Mouse (Mus musculus) heart, embryonic 16.5 days (tissue): ENCODE results near the gene 3425401B19Rik. TPM values are rescaled to one million over a fixed set of nuclear protein-coding genes. Genes with fewer than 3 reads are reported as not detected.
A peak's percentile ranks its signal among the peaks of the same experiment; 100 is the strongest.

ENCODE experiments used
- ATAC-seq: fragments of 200-750 bp; cut with Nextera tagmentation; replicated peaks from 2 replicates; pipeline ENCODE4 v1.8.0; 2017; ENCODE audit warnings: moderate number of reproducible peaks; ENCODE audit not compliant: insufficient read depth, low FRiP score; ENCODE audit errors: extremely low read depth
- H3K27ac ChIP-seq: fragments of 300-500 bp; sonication (generic); 2 replicates; pipeline ENCODE4 v1.5.1; 2014; ENCODE audit warnings: mild to moderate bottlenecking, low read length, control low read depth, moderate library complexity
- H3K27me3 ChIP-seq: fragments of 300-500 bp; sonication (generic); 2 replicates; pipeline ENCODE4 v1.6.1; 2014; ENCODE audit warnings: low read length, mixed read lengths; ENCODE audit not compliant: control insufficient read depth, insufficient read depth
- H3K36me3 ChIP-seq: fragments of 300-500 bp; sonication (generic); 2 replicates; pipeline ENCODE4 v1.6.1; 2014; ENCODE audit not compliant: control insufficient read depth, insufficient read depth
- H3K4me1 ChIP-seq: fragments of 300-500 bp; sonication (generic); 2 replicates; pipeline ENCODE4 v1.6.1; 2014; ENCODE audit warnings: low read length, mixed read lengths; ENCODE audit not compliant: control insufficient read depth, insufficient read depth
- H3K4me2 ChIP-seq: fragments of 300-500 bp; sonication (generic); 2 replicates; pipeline ENCODE4 v1.6.1; 2014; ENCODE audit warnings: low read depth, mild to moderate bottlenecking, control low read depth, low read length
- H3K4me3 ChIP-seq: fragments of 300-500 bp; sonication (generic); 2 replicates; pipeline ENCODE4 v1.5.1; 2014; ENCODE audit warnings: mild to moderate bottlenecking, control low read depth, low read length
- H3K9ac ChIP-seq: fragments of 300-500 bp; sonication (generic); 2 replicates; pipeline ENCODE4 v1.6.1; 2014; ENCODE audit warnings: low read length, control low read depth
- H3K9me3 ChIP-seq: fragments of 300-500 bp; sonication (generic); replicated peaks from 2 replicates; pipeline ENCODE4 v1.6.1; 2016; ENCODE audit warnings: low read length; ENCODE audit not compliant: control insufficient read depth
- WGBS: fragments of 180-500 bp; shearing (Covaris S2); extraction: QIAGEN DNeasy Blood & Tissue Kit; methylation state at CpG from one replicate; pipeline ENCODE4 v1.1.7; 2014; 5-methylcytosine and 5-hydroxymethylcytosine counted together
- polyA plus RNA-seq: library from polyadenylated mRNA; unstranded; fragments of >200 nt; fragmentation: Nextera tagmentation; extraction: Ambion mirVana; gene quantifications from 2 replicates; pipeline ENCODE4 v1.2.1, GENCODE M21; 2015

Gene 3425401B19Rik
- polyA plus RNA-seq, 1 experiment from 2014 or later = 8.4 TPM

DNA sequence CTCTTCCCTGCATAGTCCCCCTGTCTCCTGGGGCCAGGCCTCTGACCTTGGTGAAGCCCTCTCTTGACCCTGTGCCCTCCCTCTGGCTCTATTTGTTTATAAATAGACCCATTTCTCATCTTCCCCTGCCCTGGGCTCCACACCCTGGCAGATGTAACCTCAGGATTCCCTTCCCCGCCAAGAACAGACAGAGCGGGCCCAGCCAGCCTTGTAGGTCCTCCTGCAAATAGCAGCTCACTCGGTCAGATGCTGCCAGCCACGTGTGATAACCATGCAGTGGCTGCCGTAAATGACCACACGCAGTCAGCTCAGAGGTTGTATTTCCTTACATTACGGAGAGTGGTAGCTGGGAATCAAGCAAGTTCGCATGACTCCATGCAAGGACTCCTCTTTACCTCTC lies 22.8 kb upstream of the 3425401B19Rik start:
- Histone ChIP-seq H3K36me3 (no peaks in the 10 kb centered on the region), H3K4me1 (0 out of 2 replicates have a peak, but pooled peaks cover 4% of the 10 kb centered on the region), H3K4me3 (no peak overlapping the region), H3K4me2 (no peak overlapping the region), H3K27me3 (no peaks in the 10 kb centered on the region), H3K9me3 (no peaks in the 10 kb centered on the region), H3K9ac (no peak overlapping the region), H3K27ac (no peak overlapping the region)
- 43% methylated on average over 8 of the region's 8 CpGs for WGBS
- peak; percentile 43; the same call in 1 of the 2 replicates for ATAC-seq

DNA sequence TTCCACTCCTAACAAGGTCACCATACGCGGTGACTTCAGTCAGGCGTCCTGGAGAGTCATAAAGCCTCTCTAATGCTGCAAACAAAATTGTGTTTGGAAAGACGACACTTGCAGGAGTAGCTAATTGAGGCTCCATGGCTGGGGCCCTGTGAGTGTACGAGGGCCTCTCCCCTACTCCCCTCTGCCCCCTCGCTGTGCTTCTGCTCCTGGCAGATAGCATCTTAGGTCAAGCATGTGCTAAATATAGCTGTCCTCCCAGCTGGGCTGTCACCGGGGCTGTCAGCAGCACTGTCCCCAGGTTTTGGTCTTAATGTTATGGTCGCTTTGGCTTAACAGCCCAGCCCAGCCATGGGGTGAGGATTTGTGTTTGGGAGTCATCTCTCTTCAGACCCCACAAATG lies 15.9 kb upstream of the 3425401B19Rik start:
- Histone ChIP-seq H3K4me2 (no peak overlapping the region), H3K27me3 (no peaks in the 10 kb centered on the region), H3K9ac (peak overlapping the region; percentile 9; the same call in 1 of the 2 replicates), H3K36me3 (no peaks in the 10 kb centered on the region), H3K27ac (peak overlapping the region; percentile 84), H3K4me1 (peaks cover 18% of the 10 kb centered on the region), H3K9me3 (no peaks in the 10 kb centered on the region), H3K4me3 (no peak overlapping the region)
- 23% methylated on average over 8 of the region's 8 CpGs for WGBS
- ATAC-seq = peak; percentile 81

DNA sequence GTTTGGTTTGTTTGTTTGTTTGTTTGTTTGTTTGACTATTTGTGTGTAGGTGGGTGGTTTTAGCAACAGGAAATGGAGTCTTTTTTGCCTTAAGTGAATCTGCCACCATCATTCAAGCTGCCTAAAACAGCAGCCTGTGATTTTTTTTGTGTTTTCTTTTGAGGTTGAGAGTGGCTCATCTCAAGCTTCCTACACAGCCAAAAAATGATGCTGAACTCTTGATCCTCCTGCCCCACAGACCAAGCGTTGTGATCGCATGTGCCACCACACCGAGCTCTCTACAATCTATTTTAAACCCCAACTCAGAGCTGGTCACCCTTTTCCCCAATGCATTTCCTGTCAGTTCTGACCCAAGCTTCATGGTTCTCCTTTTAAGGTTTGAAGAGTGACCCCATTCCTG lies 13.5 kb upstream of the 3425401B19Rik start:
- Histone ChIP-seq H3K4me3 (no peak overlapping the region), H3K4me1 (peaks cover 18% of the 10 kb centered on the region), H3K36me3 (no peaks in the 10 kb centered on the region), H3K27ac (no peak overlapping the region), H3K27me3 (0 out of 2 replicates have a peak, but pooled peaks cover 2% of the 10 kb centered on the region), H3K9me3 (no peaks in the 10 kb centered on the region), H3K4me2 (no peak overlapping the region), H3K9ac (no peak overlapping the region)
- 57% methylated on average over 3 of the region's 3 CpGs for WGBS
- no peak for ATAC-seq

DNA sequence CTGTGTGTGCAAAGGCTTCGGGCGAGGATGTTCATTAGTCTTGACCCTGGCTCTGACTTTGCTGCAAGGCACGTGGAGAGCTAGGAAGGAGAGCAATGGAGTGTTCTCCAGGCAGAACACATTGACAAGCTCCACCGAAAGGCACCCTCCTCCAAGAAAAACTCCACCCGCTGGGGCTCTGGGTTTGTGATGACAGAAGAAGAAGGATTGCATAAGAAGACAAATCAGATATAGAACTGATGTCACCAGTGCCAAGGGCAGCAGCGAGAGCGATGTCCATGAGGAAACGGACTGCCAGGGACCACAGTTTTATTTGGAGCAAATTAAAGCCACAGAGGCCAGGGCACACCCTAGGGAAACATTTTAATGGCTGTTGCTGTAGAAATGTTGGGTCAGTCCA lies 12.7 kb upstream of the 3425401B19Rik start:
- Histone ChIP-seq H3K27me3 (0 out of 2 replicates have a peak, but pooled peaks cover 2% of the 10 kb centered on the region), H3K27ac (no peak overlapping the region), H3K36me3 (no peaks in the 10 kb centered on the region), H3K9ac (no peak overlapping the region), H3K4me1 (peaks cover 18% of the 10 kb centered on the region), H3K4me2 (no peak overlapping the region), H3K9me3 (no peaks in the 10 kb centered on the region), H3K4me3 (no peak overlapping the region)
- ATAC-seq = no peak
- WGBS = 77% methylated on average over 8 of the region's 8 CpGs

DNA sequence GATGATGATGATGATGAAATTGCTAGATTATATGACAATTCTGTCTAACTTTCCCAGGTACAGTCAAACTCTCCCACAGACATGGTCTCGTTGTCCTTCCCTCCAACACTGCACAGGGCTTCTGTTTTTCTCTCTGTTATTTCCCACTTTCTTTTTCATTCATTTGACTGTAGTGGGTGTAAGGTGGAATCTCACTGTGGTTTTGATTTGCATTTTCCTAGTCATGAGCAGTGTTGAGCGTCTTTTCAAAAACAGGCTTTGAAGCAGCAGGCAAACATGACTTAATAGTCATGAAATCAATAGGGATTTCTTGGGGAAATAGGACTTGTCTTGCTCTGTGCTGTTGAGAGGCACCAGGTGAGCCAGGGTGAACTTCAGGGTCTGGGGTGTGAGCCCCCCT lies 11.3 kb upstream of the 3425401B19Rik start:
- H3K4me1 ChIP-seq = peaks cover 14% of the 10 kb centered on the region
- H3K36me3 ChIP-seq = no peaks in the 10 kb centered on the region
- H3K27me3 ChIP-seq = 0 out of 2 replicates have a peak, but pooled peaks cover 2% of the 10 kb centered on the region
- no peaks in the 10 kb centered on the region for H3K9me3 ChIP-seq
- no peak overlapping the region for H3K4me3 ChIP-seq
- H3K27ac ChIP-seq = no peak overlapping the region
- H3K4me2 ChIP-seq = no peak overlapping the region
- whole genome bisulfite sequencing = 94% methylated on average over 2 of the region's 2 CpGs
- no peak overlapping the region for H3K9ac ChIP-seq
- ATAC-seq = no peak

DNA sequence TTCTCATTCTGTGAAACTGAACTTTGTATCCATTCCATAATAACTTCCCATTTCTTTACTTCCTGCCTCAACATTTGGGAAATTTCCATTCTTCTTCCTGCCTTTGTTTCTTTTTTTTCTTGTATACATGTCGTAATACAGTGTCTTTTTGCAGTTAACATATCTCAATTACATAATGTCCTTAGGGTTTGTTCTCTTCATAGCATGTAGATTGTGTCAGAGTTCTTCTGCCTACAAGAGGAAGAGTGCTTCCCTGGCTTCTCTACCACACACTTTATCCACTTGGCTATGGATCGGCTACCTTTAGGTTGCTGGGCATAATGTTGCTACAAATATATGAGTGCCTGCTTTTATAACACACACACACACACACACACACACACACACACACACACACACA lies 10.8 kb upstream of the 3425401B19Rik start:
- H3K4me2 ChIP-seq = no peak overlapping the region
- H3K9ac ChIP-seq = no peak overlapping the region
- H3K36me3 ChIP-seq = no peaks in the 10 kb centered on the region
- 79% methylated on average over 2 of the region's 2 CpGs for WGBS
- no peak overlapping the region for H3K4me3 ChIP-seq
- H3K27ac ChIP-seq = no peak overlapping the region
- ATAC-seq = no peak
- H3K4me1 ChIP-seq = peaks cover 9% of the 10 kb centered on the region
- H3K9me3 ChIP-seq = no peaks in the 10 kb centered on the region
- 0 out of 2 replicates have a peak, but pooled peaks cover 2% of the 10 kb centered on the region for H3K27me3 ChIP-seq

DNA sequence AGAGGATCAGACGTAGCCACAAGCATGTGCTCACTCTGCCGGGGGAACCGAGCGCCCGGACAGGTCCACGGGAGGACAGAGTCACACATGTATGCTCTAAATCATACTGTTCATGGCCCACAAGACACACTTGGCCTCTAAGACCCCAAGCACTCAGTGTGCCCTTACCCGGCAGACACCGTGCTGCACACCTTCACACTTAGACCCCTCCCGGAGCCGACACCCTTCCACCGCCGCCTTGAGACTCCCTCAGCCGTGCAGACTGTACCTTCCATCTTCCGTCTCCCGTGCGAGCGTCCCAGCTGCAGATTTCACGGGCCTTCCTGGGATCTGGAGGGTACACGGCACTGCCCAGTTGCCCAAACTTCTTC lies 373 bp downstream of the 3425401B19Rik start:
- Histone ChIP-seq H3K36me3 (no peaks in the 10 kb centered on the region), H3K27me3 (no peaks in the 10 kb centered on the region), H3K27ac (peak overlapping the region; percentile 97), H3K4me3 (peak overlapping the region; percentile 57), H3K9me3 (no peaks in the 10 kb centered on the region), H3K4me1 (peaks cover 19% of the 10 kb centered on the region), H3K4me2 (peak overlapping the region; percentile 70), H3K9ac (peak overlapping the region; percentile 79)
- WGBS = 34% methylated on average over 19 of the region's 19 CpGs
- 0 out of 2 replicates have a peak, but pooled peaks have one; percentile 20 for ATAC-seq

DNA sequence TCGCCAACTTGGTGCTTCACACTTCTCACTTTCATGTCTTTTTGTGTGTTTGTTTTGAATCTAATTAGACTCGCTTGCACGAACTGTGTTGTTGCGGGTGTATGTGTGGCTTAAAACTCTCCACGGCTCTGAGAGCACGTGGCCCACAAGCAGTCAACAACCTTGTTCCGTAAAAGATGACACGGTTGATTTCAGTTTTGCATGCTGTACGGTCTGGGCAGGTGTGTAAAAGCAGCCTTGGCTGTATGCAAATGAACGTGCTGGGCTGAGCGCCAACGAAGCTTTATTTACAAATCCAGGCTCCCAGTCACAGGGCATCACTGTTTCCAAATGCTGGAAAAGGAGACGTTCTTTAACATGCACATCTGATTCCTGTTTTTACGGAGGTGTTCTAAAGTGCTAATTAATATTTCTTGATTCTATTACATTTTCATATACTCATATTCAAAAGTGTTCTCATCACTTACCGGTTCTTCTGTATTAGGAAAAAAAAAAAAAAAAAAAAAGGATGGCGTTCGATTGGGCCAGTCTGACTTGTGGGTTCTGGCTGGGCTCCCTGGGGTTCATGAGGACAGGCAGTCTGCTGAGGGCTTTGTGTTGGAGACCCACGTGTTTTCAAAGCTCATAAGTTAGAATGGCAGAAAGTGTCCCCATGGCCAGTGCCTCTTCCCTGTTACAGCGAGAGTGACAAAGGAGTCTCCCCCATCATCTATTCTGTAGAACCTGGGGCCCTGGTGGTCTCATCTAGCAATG lies 935 bp downstream of the 3425401B19Rik start:
- Histone ChIP-seq H3K27ac (peak overlapping the region; percentile 97), H3K4me1 (peaks cover 19% of the 10 kb centered on the region)

DNA sequence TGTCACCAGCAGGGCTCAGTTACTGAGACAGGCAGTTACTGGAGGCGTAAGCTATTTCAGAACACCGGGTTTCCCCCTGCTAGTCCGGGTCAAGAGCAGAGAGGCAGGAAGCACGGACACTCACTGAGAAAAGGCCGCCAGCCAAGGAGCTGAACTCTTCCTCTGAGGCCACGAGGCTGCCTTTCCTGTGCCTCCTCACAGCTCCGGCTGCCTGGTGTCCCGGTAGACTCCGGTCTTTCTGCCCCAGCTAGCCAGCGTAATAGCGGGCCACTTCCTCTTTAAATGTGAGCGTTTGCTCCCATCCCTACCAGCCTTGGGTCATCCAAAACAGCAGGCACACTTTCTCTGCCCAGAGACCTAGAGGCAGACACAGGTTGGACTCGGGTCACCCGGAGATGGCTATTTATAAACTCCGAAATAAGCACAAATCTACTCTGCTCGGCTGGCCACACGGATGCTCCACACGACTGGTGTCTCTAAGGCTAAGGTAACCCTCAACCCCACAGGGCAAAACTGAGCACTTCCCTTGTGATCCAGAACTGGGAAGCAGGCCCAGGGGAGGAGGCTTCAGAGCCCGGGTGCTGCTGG lies 1.7 kb downstream of the 3425401B19Rik start:
- peaks cover 19% of the 10 kb centered on the region for H3K4me1 ChIP-seq
- H3K27me3 ChIP-seq = no peaks in the 10 kb centered on the region
- peak overlapping the region; percentile 57 for H3K4me3 ChIP-seq
- no peaks in the 10 kb centered on the region for H3K36me3 ChIP-seq
- peak overlapping the region; percentile 79 for H3K9ac ChIP-seq
- 19% methylated on average over 19 of the region's 19 CpGs for WGBS
- no peaks in the 10 kb centered on the region for H3K9me3 ChIP-seq
- ATAC-seq = peak; percentile 29
- peak overlapping the region; percentile 97 for H3K27ac ChIP-seq
- H3K4me2 ChIP-seq = peak overlapping the region; percentile 70

More for the DNA sequence above, 935 bp downstream of the 3425401B19Rik start:
- WGBS = 43% methylated on average over 19 of the region's 19 CpGs
- no peak for ATAC-seq
- Histone ChIP-seq H3K27me3 (no peaks in the 10 kb centered on the region), H3K36me3 (no peaks in the 10 kb centered on the region), H3K4me2 (peak overlapping the region; percentile 70), H3K9ac (peak overlapping the region; percentile 79), H3K9me3 (no peaks in the 10 kb centered on the region), H3K4me3 (peak overlapping the region; percentile 57)
